Mouse (Mus musculus) ES-E14 (cell line): ENCODE measurements around the gene Nhsl1.

ENCODE experiments used
- CHD2 ChIP-seq: IDR thresholded peaks from 2 replicates; pipeline ENCODE4 v1.6.1; 2014; ENCODE audit warnings: mild to moderate bottlenecking, low read depth, low read length, inconsistent platforms
- HCFC1 ChIP-seq: IDR thresholded peaks from 2 replicates; pipeline ENCODE4 v1.6.1; 2012; ENCODE audit warnings: low read length, inconsistent platforms, borderline replicate concordance; ENCODE audit not compliant: insufficient read depth
- MAFK ChIP-seq: IDR thresholded peaks from 2 replicates; pipeline ENCODE4 v1.6.1; 2014; ENCODE audit warnings: mild to moderate bottlenecking, low read depth, low read length, inconsistent platforms; ENCODE audit not compliant: insufficient read depth
- ZC3H11A ChIP-seq: IDR thresholded peaks from 2 replicates; pipeline ENCODE4 v1.6.1; 2012; ENCODE audit warnings: low read depth, mild to moderate bottlenecking, inconsistent platforms, low read length, borderline replicate concordance
- ZNF384 ChIP-seq: IDR thresholded peaks from 2 replicates; pipeline ENCODE4 v1.6.1; 2012; ENCODE audit warnings: low read depth, low read length, inconsistent platforms

- TF ChIP-seq MAFK (no peak), ZC3H11A (no peak), HCFC1 (no peak), CHD2 (no peak), ZNF384 (no peak)
Observed at GRCm38 (mm10) chr10:18497066-18497465, 178.3 kb downstream of the Nhsl1 start.
